Comparison of ENCODE assay signal across 8 mouse cellular contexts in the genomic region with DNA sequence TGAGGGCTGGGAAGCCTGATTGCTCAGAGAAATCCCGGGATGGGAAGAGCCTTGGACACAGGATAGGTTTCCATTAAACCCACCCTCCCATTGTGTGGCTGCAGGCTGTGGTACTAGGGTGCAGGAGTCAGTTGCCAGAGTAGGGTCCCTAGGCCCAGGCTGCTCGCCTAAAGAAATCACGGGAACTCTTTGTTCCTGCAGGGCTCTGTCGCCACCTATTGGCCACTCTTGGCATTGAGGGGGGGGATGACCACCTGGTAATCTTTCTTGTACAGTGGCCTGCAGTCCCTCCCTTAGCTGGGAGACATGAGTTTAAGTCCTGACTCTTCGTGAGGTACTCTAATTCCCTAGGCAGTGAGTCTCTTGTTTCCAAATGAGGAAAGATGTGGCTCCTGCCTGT.
DNase-seq lines count a peak whose midpoint lies in the region; ATAC-seq and TF ChIP-seq lines count a peak whose summit lies in the region.

No protein-coding gene starts in this region.

- WGBS in thymus, adult 2 months = 23% methylated on average over 5 of the region's 5 CpGs
- WGBS in forebrain, embryonic 16.5 days = 12% methylated on average over 5 of the region's 5 CpGs
- 17% methylated on average over 5 of the region's 5 CpGs for WGBS in intestine, embryonic 14.5 days
- WGBS in liver, embryonic 11.5 days = 16% methylated on average over 5 of the region's 5 CpGs

- no peak overlapping the region for H3K4me2 ChIP-seq in forebrain, embryonic 16.5 days (ENCODE audit: low read length)
- no peak overlapping the region for H3K4me2 ChIP-seq in intestine, embryonic 14.5 days (ENCODE audit: low read length)
- no peak overlapping the region for H3K4me2 ChIP-seq in liver, embryonic 11.5 days

- H3K4me3 ChIP-seq in thymus, adult 2 months (ENCODE audit: control insufficient read depth, insufficient read depth, low read length) = no peak overlapping the region
- H3K4me3 ChIP-seq in forebrain, embryonic 16.5 days (replicated peaks; ENCODE audit: low read length) = no peak overlapping the region
- no peak overlapping the region for H3K4me3 ChIP-seq in intestine, embryonic 14.5 days (ENCODE audit: low read depth, low read length)
- H3K4me3 ChIP-seq in liver, embryonic 11.5 days (ENCODE audit: low read depth, low read length) = no peak overlapping the region

- DNase-seq in thymus, adult 2 months = peak; percentile 40
- no peak for DNase-seq in thymus, adult 18-20 months
- DNase-seq in cerebellum, adult 18-20 months = peak; percentile 47 to 65
- peak; percentile 94 for DNase-seq in intestine, embryonic 14.5 days (ENCODE audit: low spot score)
- peak; percentile 68 for DNase-seq in liver, embryonic 11.5 days (ENCODE audit: low spot score)
- peak; percentile 56 for DNase-seq in ovary, postnatal 14 days (ENCODE audit: low spot score)

- H3K9me3 ChIP-seq in forebrain, embryonic 16.5 days (ENCODE audit: control insufficient read depth, low read length) = no peaks in the 10 kb centered on the region; the same call in 1 of the 2 replicates
- H3K9me3 ChIP-seq in intestine, embryonic 14.5 days (ENCODE audit: control insufficient read depth, low read length) = no peaks in the 10 kb centered on the region
- H3K9me3 ChIP-seq in liver, embryonic 11.5 days (ENCODE audit: control insufficient read depth, low read length) = no peaks in the 10 kb centered on the region

- TF ChIP-seq CTCF in thymus, adult 2 months (IDR thresholded peaks at IDR 0.05; ENCODE audit: borderline replicate concordance, control insufficient read depth, extremely low read depth, insufficient read depth, low read length, poor library complexity) = 0 out of 2 replicates have a peak, but pooled peaks have one; percentile 24

- no peaks in the 10 kb centered on the region for H3K27me3 ChIP-seq in thymus, adult 2 months (ENCODE audit: control insufficient read depth, insufficient read depth, low read length)
- 0 out of 2 replicates have a peak, but pooled peaks cover 2% of the 10 kb centered on the region for H3K27me3 ChIP-seq in forebrain, embryonic 16.5 days (replicated peaks; ENCODE audit: control insufficient read depth, insufficient read depth, low read length)
- no peaks in the 10 kb centered on the region for H3K27me3 ChIP-seq in intestine, embryonic 14.5 days (replicated peaks; ENCODE audit: control insufficient read depth, insufficient read depth, low read length)
- H3K27me3 ChIP-seq in liver, embryonic 11.5 days (replicated peaks; ENCODE audit: control insufficient read depth, insufficient read depth, low read length) = no peaks in the 10 kb centered on the region

- no peaks in the 10 kb centered on the region for H3K36me3 ChIP-seq in thymus, adult 2 months (ENCODE audit: control insufficient read depth, insufficient read depth, low read length)
- no peaks in the 10 kb centered on the region for H3K36me3 ChIP-seq in forebrain, embryonic 16.5 days (ENCODE audit: control insufficient read depth, insufficient read depth)
- H3K36me3 ChIP-seq in intestine, embryonic 14.5 days (ENCODE audit: control insufficient read depth, insufficient read depth, low read length) = peaks cover 12% of the 10 kb centered on the region; the same call in 1 of the 2 replicates
- H3K36me3 ChIP-seq in liver, embryonic 11.5 days (ENCODE audit: control insufficient read depth, insufficient read depth, low read length) = 0 out of 2 replicates have a peak, but pooled peaks cover 5% of the 10 kb centered on the region

- H3K9ac ChIP-seq in forebrain, embryonic 16.5 days (replicated peaks; ENCODE audit: low read depth, low read length) = no peak overlapping the region
- no peak overlapping the region for H3K9ac ChIP-seq in intestine, embryonic 14.5 days (ENCODE audit: low read length)
- no peak overlapping the region for H3K9ac ChIP-seq in liver, embryonic 11.5 days (ENCODE audit: low read depth, low read length)

- no peaks in the 10 kb centered on the region for H3K4me1 ChIP-seq in thymus, adult 2 months (replicated peaks; ENCODE audit: control insufficient read depth, insufficient read depth, low read length)
- H3K4me1 ChIP-seq in forebrain, embryonic 16.5 days (replicated peaks; ENCODE audit: control insufficient read depth, insufficient read depth, low read length) = no peaks in the 10 kb centered on the region
- no peaks in the 10 kb centered on the region for H3K4me1 ChIP-seq in intestine, embryonic 14.5 days (replicated peaks; ENCODE audit: control insufficient read depth, insufficient read depth, low read length)
- no peaks in the 10 kb centered on the region for H3K4me1 ChIP-seq in liver, embryonic 11.5 days (replicated peaks; ENCODE audit: control insufficient read depth, insufficient read depth, low read length)

- no peak for TF ChIP-seq POLR2A in thymus, adult 2 months (IDR thresholded peaks at IDR 0.05; ENCODE audit: control insufficient read depth, extremely low read depth, insufficient read depth, low read length, poor library complexity)

- H3K27ac ChIP-seq in thymus, adult 2 months (ENCODE audit: control insufficient read depth, insufficient read depth, low read length) = no peak overlapping the region
- H3K27ac ChIP-seq in forebrain, embryonic 16.5 days (ENCODE audit: low read length) = no peak overlapping the region
- no peak overlapping the region for H3K27ac ChIP-seq in intestine, embryonic 14.5 days (ENCODE audit: low read depth)
- H3K27ac ChIP-seq in liver, embryonic 11.5 days (ENCODE audit: low read depth, low read length) = no peak overlapping the region

- ATAC-seq in forebrain, embryonic 16.5 days = peak; percentile 59; the same call in 1 of the 2 replicates
- peak; percentile 30; the same call in 1 of the 2 replicates for ATAC-seq in intestine, embryonic 14.5 days (replicated peaks; ENCODE audit: low FRiP score, low TSS enrichment, low read depth)
- ATAC-seq in liver, embryonic 11.5 days (replicated peaks; ENCODE audit: low FRiP score) = no peak
- ATAC-seq in megakaryocyte, adult 5-6 weeks (ENCODE audit: poor library complexity, severe bottlenecking) = no peak

Comparison
In these comparisons a context has a peak if more than half of its experiments do, and no peak if none do; other contexts are left out.
1. DNase-seq: peak in thymus, adult 2 months (single experiment), cerebellum, adult 18-20 months (2 of 2), intestine, embryonic 14.5 days (single experiment), liver, embryonic 11.5 days (single experiment) and ovary, postnatal 14 days (single experiment); none in thymus, adult 18-20 months (0 of 2).
2. ATAC-seq: peak in forebrain, embryonic 16.5 days (single experiment) and intestine, embryonic 14.5 days (single experiment); none in liver, embryonic 11.5 days (single experiment) and megakaryocyte, adult 5-6 weeks (single experiment).